Mouse (Mus musculus): Measurements from ENCODE around the gene Anxa6. TPM values are rescaled to one million over a fixed set of nuclear protein-coding genes. Genes with fewer than 3 reads are reported as not detected.
A peak's percentile ranks its signal among the peaks of the same experiment; 100 is the strongest.

Anxa6 gene
- polyA plus RNA-seq, 1 experiment from 2014 or later = 45.3 TPM

GRCm38 (mm10) chr11:55066921-55067320, 33.7 kb upstream of the Anxa6 start:
- Histone ChIP-seq H3K36me3 (no peaks in the 10 kb centered on the region), H3K4me3 (replicated peaks) (no peak overlapping the region), H3K4me2 (no peak overlapping the region), H3K9me3 (replicated peaks) (no peaks in the 10 kb centered on the region), H3K27me3 (no peaks in the 10 kb centered on the region), H3K9ac (no peak overlapping the region), H3K27ac (no peak overlapping the region), H3K4me1 (replicated peaks) (0 out of 2 replicates have a peak, but pooled peaks cover 6% of the 10 kb centered on the region)
- ATAC-seq (ENCODE audit: low read depth) = no peak
- no peak for DNase-seq
- 53% methylated on average over 4 of the region's 4 CpGs for WGBS (ENCODE audit: insufficient replicate concordance)

GRCm38 (mm10) chr11:55062856-55063255, 29.6 kb upstream of the Anxa6 start:
- no peak for DNase-seq
- H3K4me2 ChIP-seq = no peak overlapping the region

GRCm38 (mm10) chr11:55060802-55061201, 27.6 kb upstream of the Anxa6 start:
- 65% methylated on average over 5 of the region's 5 CpGs for WGBS (ENCODE audit: insufficient replicate concordance)
- H3K27me3 ChIP-seq = no peaks in the 10 kb centered on the region
- no peaks in the 10 kb centered on the region for H3K9me3 ChIP-seq (replicated peaks)
- no peak for DNase-seq
- no peak overlapping the region for H3K4me3 ChIP-seq (replicated peaks)
- H3K4me1 ChIP-seq (replicated peaks) = 0 out of 2 replicates have a peak, but pooled peaks cover 6% of the 10 kb centered on the region
- H3K4me2 ChIP-seq = no peak overlapping the region
- H3K27ac ChIP-seq = no peak overlapping the region
- H3K9ac ChIP-seq = no peak overlapping the region
- no peaks in the 10 kb centered on the region for H3K36me3 ChIP-seq
- no peak for ATAC-seq (ENCODE audit: low read depth)

More at GRCm38 (mm10) chr11:55062856-55063255, 29.6 kb upstream of the Anxa6 start:
- H3K9me3 ChIP-seq (replicated peaks) = no peaks in the 10 kb centered on the region
- H3K4me3 ChIP-seq (replicated peaks) = no peak overlapping the region
- H3K9ac ChIP-seq = no peak overlapping the region
- no peak overlapping the region for H3K27ac ChIP-seq
- H3K27me3 ChIP-seq = no peaks in the 10 kb centered on the region
- no peak for ATAC-seq (ENCODE audit: low read depth)
- H3K36me3 ChIP-seq = no peaks in the 10 kb centered on the region
- 45% methylated on average over 5 of the region's 5 CpGs for WGBS (ENCODE audit: insufficient replicate concordance)
- 0 out of 2 replicates have a peak, but pooled peaks cover 6% of the 10 kb centered on the region for H3K4me1 ChIP-seq (replicated peaks)

DNA sequence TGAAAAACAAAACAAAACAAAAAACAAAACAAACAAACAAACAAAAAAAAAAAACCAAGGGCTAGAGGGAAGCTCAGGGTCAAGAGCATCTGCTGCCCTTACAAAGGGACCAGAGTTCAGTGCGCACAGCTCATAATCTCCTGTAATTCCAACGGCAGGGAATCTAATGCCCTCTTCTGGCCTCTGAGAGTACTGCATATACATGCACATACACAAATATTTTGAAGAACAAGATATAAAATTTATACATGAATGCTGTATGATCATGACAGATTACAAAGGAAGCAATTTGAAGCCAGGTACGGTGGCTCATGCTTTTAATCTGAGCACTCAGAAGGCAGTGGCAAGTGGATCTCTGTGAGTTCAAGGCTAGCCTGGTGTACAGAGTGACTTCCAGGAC, 24.3 kb upstream of the Anxa6 start:
- Histone ChIP-seq H3K9ac (no peak overlapping the region), H3K4me2 (no peak overlapping the region), H3K9me3 (replicated peaks) (no peaks in the 10 kb centered on the region), H3K4me3 (replicated peaks) (no peak overlapping the region), H3K36me3 (no peaks in the 10 kb centered on the region), H3K27me3 (no peaks in the 10 kb centered on the region), H3K4me1 (replicated peaks) (no peaks in the 10 kb centered on the region), H3K27ac (no peak overlapping the region)
- WGBS (ENCODE audit: insufficient replicate concordance) = 65% methylated on average over 3 of the region's 3 CpGs
- DNase-seq (no peak), ATAC-seq (ENCODE audit: low read depth) (no peak)

DNA sequence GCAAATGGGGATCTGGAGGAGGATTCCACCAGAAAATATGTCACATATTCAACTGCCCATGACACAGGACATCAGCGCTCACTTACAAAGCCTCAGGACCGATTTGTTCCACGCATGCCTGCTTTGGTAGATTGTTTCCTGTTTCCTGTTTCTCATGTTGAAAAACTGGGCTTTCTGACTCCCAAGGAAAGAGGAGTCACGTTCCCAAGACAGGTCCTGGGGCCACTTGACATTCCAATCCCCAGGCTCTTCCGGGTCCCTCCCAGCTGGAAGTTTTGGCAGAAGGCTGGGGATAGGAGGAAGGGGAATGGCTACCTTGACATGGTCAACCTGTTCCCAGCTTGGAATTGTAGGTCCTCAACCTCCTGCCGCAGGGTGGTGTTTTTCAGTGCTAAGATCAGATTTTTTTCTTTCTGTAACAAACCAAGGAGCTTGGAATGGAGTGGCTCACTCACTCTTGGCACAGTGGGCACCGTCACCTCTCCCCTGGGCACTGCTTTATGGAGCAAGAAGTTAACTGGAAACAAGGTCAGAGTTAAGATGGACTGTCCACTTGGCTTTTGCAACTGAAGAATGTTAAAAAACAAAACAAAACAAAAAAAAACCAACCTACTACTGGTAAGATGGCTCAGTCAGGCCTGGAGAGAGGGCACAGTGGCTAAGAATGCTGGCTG, 17.7 kb upstream of the Anxa6 start:
- Histone ChIP-seq H3K27ac (no peak overlapping the region), H3K9ac (no peak overlapping the region; the same call in 1 of the 2 replicates), H3K4me3 (replicated peaks) (no peak overlapping the region), H3K27me3 (no peaks in the 10 kb centered on the region), H3K4me2 (no peak overlapping the region), H3K9me3 (replicated peaks) (no peaks in the 10 kb centered on the region), H3K36me3 (no peaks in the 10 kb centered on the region), H3K4me1 (replicated peaks) (no peaks in the 10 kb centered on the region)
- ATAC-seq (ENCODE audit: low read depth) (no peak), DNase-seq (no peak)
- 60% methylated on average over 7 of the region's 7 CpGs for WGBS (ENCODE audit: insufficient replicate concordance)

DNA sequence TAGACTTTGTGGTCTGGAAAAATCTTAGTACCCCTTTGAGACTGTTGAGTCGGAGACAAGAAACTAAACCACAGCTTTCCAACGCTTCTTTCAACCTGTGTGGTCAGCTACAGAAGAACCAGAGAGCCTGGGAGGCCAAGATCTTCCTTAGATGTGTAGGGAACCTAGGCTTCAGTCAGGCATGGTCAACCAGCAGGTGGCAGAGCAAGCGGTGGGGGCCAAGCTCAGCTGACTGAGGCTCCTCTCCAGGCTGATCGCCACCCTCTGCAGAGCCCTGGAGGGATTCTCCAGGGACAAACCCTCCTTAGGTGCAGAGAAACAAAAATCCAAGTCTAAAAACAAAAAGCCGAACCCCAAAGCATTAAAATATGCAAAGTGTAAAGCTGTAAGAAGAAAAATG, 13.4 kb upstream of the Anxa6 start:
- H3K36me3 ChIP-seq = no peaks in the 10 kb centered on the region

DNA sequence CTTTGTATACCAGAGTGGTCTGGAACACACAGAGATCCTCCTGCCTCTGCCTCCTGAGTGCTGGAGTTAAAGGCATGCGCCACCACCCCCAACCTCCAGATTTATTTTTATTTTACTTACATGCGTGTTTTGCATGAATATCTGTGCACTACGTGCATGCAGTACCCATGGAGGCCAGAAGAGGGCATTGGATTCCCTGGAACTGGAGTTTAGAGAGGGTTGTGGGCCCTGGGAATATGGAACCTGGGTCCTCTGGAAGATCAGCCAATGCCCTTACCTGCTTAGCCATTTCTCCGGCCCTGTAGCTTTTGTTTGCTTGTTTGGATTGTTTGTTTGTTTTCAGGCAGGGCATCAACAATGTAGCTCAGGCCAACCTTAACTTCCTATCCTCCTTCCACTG, 8.1 kb upstream of the Anxa6 start:
- Histone ChIP-seq H3K9ac (no peak overlapping the region), H3K27me3 (no peaks in the 10 kb centered on the region), H3K4me3 (replicated peaks) (no peak overlapping the region), H3K9me3 (replicated peaks) (no peaks in the 10 kb centered on the region), H3K36me3 (no peaks in the 10 kb centered on the region), H3K4me1 (replicated peaks) (no peaks in the 10 kb centered on the region), H3K4me2 (no peak overlapping the region), H3K27ac (no peak overlapping the region)
- no peak for DNase-seq
- ATAC-seq (ENCODE audit: low read depth) = no peak
- 54% methylated on average over 4 of the region's 4 CpGs for WGBS (ENCODE audit: insufficient replicate concordance)

More for the DNA sequence above, 13.4 kb upstream of the Anxa6 start:
- Histone ChIP-seq H3K4me3 (replicated peaks) (no peak overlapping the region), H3K4me1 (replicated peaks) (no peaks in the 10 kb centered on the region), H3K9ac (no peak overlapping the region), H3K27ac (no peak overlapping the region), H3K27me3 (no peaks in the 10 kb centered on the region), H3K4me2 (no peak overlapping the region), H3K9me3 (replicated peaks) (no peaks in the 10 kb centered on the region)
- ATAC-seq (ENCODE audit: low read depth) = no peak
- DNase-seq = no peak
- WGBS (ENCODE audit: insufficient replicate concordance) = 35% methylated on average over 5 of the region's 5 CpGs

DNA sequence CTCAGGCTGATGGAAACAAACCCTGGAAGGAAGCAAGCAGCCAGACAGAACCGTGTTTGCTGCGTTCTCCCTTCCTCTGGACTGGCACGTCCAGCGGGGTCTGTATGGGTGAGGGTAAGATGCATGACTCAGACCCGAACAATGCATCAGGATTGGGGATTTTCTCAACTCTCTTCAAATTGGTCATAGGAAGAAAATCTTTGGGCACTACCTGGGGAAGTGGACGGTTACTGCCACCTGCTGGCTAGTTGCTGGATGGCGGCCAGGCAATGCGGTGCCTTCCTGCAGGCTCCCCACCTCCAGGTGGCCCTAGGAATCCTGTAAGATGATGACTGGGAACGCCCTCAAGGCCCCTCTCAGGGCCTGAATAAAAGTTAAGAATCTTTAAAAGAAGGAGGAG, 6.3 kb upstream of the Anxa6 start:
- Histone ChIP-seq H3K36me3 (no peaks in the 10 kb centered on the region), H3K4me2 (no peak overlapping the region), H3K9me3 (replicated peaks) (no peaks in the 10 kb centered on the region), H3K9ac (no peak overlapping the region), H3K4me1 (replicated peaks) (no peaks in the 10 kb centered on the region), H3K27me3 (no peaks in the 10 kb centered on the region), H3K27ac (no peak overlapping the region), H3K4me3 (replicated peaks) (no peak overlapping the region)
- ATAC-seq (ENCODE audit: low read depth) (no peak), DNase-seq (peak; percentile 24)
- whole genome bisulfite sequencing (ENCODE audit: insufficient replicate concordance) = 3% methylated on average over 9 of the region's 9 CpGs

DNA sequence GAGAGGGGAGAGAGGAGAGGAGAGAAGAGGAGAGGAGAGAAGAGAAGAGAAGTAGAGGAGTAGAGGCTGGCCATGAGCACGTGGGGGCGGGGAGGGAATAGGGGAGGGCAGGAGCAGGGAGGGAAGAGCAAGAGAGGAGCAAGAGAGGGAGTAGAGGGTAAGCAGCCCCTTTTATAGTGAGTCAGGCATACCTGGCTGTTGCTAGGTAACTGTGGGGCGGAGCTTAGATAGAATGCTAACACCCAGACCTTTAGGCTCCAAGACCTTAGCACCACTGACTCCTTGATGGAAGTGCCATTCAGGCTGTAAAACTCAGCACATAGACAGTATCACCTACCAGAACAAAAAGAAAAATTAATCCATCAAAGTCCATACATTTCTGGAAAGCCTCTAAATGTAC, 3.4 kb upstream of the Anxa6 start:
- no peak overlapping the region for H3K4me2 ChIP-seq
- H3K27ac ChIP-seq = no peak overlapping the region
- ATAC-seq (ENCODE audit: low read depth) (no peak), DNase-seq (no peak)
- H3K36me3 ChIP-seq = no peaks in the 10 kb centered on the region
- peaks cover 24% of the 10 kb centered on the region for H3K4me1 ChIP-seq (replicated peaks)
- H3K27me3 ChIP-seq = 0 out of 2 replicates have a peak, but pooled peaks cover 7% of the 10 kb centered on the region
- H3K4me3 ChIP-seq (replicated peaks) = no peak overlapping the region
- 35% methylated on average over 3 of the region's 3 CpGs for WGBS (ENCODE audit: insufficient replicate concordance)
- H3K9me3 ChIP-seq (replicated peaks) = no peaks in the 10 kb centered on the region
- H3K9ac ChIP-seq = no peak overlapping the region

DNA sequence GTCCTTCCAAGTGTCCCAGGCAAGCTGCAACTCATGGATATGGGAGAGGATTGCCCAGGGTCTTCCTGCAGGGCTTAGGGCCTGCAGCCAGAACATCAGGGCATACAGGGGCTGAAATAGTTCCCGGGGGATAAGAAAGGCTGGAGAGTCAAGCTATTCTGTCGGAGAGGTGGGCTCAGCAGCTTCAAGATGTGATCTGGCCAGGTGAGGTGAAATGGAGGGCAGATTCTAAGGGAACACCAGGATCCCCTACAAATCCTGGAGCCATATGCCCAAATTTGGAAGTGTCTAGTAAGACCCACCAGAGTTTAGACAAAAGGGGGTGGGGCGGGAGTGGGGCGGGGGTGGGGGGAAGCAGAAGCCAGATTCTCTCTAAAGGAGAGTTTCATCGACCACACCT, 959 bp downstream of the Anxa6 start:
- peak overlapping the region; percentile 50 for H3K27ac ChIP-seq
- H3K4me1 ChIP-seq (replicated peaks) = peaks cover 54% of the 10 kb centered on the region
- peak overlapping the region; percentile 77 for H3K4me2 ChIP-seq
- H3K9ac ChIP-seq = peak overlapping the region; percentile 72
- H3K36me3 ChIP-seq = no peaks in the 10 kb centered on the region
- H3K9me3 ChIP-seq (replicated peaks) = no peaks in the 10 kb centered on the region
- H3K27me3 ChIP-seq = 0 out of 2 replicates have a peak, but pooled peaks cover 7% of the 10 kb centered on the region
- no peak for DNase-seq
- 25% methylated on average over 5 of the region's 5 CpGs for WGBS (ENCODE audit: insufficient replicate concordance)
- ATAC-seq (ENCODE audit: low read depth) = no peak
- H3K4me3 ChIP-seq (replicated peaks) = peak overlapping the region; percentile 63

DNA sequence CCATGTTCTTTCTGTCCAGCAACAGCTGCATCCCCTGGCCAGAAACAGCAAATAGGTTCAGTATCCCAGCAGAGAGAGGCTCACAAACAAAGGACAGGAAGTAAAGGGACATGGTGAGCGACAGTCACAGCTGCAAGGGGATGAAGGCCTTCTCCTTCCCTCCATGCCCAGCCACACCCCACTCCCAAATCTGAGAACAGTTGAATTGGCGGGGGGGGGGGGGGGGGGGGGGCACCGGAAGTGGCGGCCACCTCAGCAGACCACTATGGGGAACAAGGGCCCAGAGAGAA, 1.3 kb downstream of the Anxa6 start:
- peaks cover 57% of the 10 kb centered on the region for H3K4me1 ChIP-seq (replicated peaks)
- H3K4me2 ChIP-seq = peak overlapping the region; percentile 77
- peak overlapping the region; percentile 50 for H3K27ac ChIP-seq
- H3K4me3 ChIP-seq (replicated peaks) = peak overlapping the region; percentile 63
- ATAC-seq (ENCODE audit: low read depth) = no peak
- H3K9ac ChIP-seq = peak overlapping the region; percentile 72; the same call in 1 of the 2 replicates
- no peaks in the 10 kb centered on the region for H3K36me3 ChIP-seq
- 0% methylated on average over 3 of the region's 4 CpGs for WGBS (ENCODE audit: insufficient replicate concordance)
- H3K9me3 ChIP-seq (replicated peaks) = no peaks in the 10 kb centered on the region
- 0 out of 2 replicates have a peak, but pooled peaks cover 7% of the 10 kb centered on the region for H3K27me3 ChIP-seq
- DNase-seq = no peak
